Mouse (Mus musculus) liver, embryonic 12.5 days (tissue): ENCODE measurements around the gene Fam171a2. TPM values are rescaled to one million over a fixed set of nuclear protein-coding genes. Genes with fewer than 3 reads are reported as not detected.

Experiments used
- ATAC-seq: fragments of 200-750 bp; cut with Nextera tagmentation; 2 replicates; pipeline ENCODE4 v1.8.0; 2017; ENCODE audit warnings: moderate number of reproducible peaks, mild to moderate bottlenecking, moderate library complexity
- H3K27ac ChIP-seq: fragments of 300-500 bp; sonication (generic); 2 replicates; pipeline ENCODE4 v1.5.1; 2016; ENCODE audit warnings: mild to moderate bottlenecking
- H3K27me3 ChIP-seq: fragments of 300-500 bp; sonication (generic); replicated peaks from 2 replicates; pipeline ENCODE4 v1.6.1; 2016; ENCODE audit warnings: mild to moderate bottlenecking, moderate library complexity
- H3K36me3 ChIP-seq: fragments of 300-500 bp; sonication (generic); 2 replicates; pipeline ENCODE4 v1.6.1; 2016; ENCODE audit warnings: mild to moderate bottlenecking, moderate library complexity
- H3K4me1 ChIP-seq: fragments of 300-500 bp; sonication (generic); 2 replicates; pipeline ENCODE4 v1.6.1; 2016
- H3K4me2 ChIP-seq: fragments of 300-500 bp; sonication (generic); 2 replicates; pipeline ENCODE4 v1.6.1; 2016; ENCODE audit warnings: mild to moderate bottlenecking, moderate library complexity
- H3K4me3 ChIP-seq: fragments of 300-500 bp; sonication (generic); 2 replicates; pipeline ENCODE4 v1.5.1; 2016; ENCODE audit warnings: mild to moderate bottlenecking, moderate library complexity
- H3K9ac ChIP-seq: fragments of 300-500 bp; sonication (generic); 2 replicates; pipeline ENCODE4 v1.6.1; 2016; ENCODE audit warnings: mild to moderate bottlenecking, moderate library complexity
- H3K9me3 ChIP-seq: fragments of 300-500 bp; sonication (generic); replicated peaks from 2 replicates; pipeline ENCODE4 v1.6.1; 2016; ENCODE audit warnings: mild to moderate bottlenecking, moderate library complexity
- WGBS: fragments of 180-500 bp; shearing (Covaris S2); methylation state at CpG from one replicate; pipeline ENCODE4 v1.1.7; 2016; ENCODE audit not compliant: insufficient replicate concordance; 5-methylcytosine and 5-hydroxymethylcytosine counted together
- polyA plus RNA-seq: library from polyadenylated mRNA; unstranded; fragments of >200 nt; fragmentation: Nextera tagmentation; extraction: Ambion mirVana; gene quantifications from 2 replicates; pipeline ENCODE4 v1.2.1, GENCODE M21; 2016

Fam171a2 gene
- polyA plus RNA-seq, 1 experiment from 2014 or later: 1.9 TPM

DNA sequence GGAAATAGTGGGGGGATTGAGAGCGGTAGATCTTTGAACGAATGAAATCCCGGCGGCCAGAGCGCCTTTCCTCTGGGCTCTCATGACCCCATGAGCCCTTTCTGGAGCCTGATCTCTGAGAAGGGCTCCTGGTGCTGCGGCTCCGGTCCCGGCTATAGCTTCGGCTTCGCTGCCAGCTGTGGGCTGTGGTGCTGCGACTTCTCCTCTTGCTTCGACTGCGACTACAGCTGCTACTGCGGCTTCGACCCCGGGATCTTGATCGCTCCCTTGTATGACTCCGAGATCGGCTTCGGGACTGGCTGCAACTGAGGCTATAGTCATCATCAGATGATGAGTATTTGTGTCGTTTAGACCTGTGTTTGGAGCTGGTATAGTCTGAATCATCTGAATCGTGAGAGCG is 32.1 kb upstream of the Fam171a2 start:
- no peaks in the 10 kb centered on the region for H3K9me3 ChIP-seq
- ATAC-seq: no peak
- H3K4me3 ChIP-seq: no peak overlapping the region
- peaks cover 67% of the 10 kb centered on the region for H3K36me3 ChIP-seq
- no peaks in the 10 kb centered on the region for H3K27me3 ChIP-seq
- no peak overlapping the region for H3K9ac ChIP-seq
- peaks cover 17% of the 10 kb centered on the region for H3K4me1 ChIP-seq
- peak overlapping the region; percentile 25; the same call in 1 of the 2 replicates for H3K27ac ChIP-seq
- WGBS: 93% methylated on average over 23 of the region's 23 CpGs
- no peak overlapping the region for H3K4me2 ChIP-seq

DNA sequence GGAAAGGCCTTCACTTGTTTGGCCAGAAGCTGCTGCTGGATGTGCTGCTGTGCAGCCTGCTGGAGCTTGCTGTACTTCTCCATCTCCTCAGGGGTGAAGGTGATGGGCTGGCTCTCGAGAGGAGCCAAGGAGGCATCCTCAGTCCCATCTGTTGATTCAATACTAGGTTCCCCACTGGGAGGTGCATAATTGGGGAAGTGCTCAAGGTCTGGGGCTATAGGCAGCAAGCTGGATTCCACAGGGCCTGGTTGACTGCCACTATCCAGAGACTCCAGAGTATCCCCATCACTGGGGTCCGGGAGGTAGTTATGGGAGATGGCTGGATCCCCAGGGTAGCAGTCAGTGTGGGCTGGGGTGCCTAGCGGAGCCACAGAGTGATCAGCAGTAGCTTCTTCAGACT is 31.2 kb upstream of the Fam171a2 start:
- H3K27me3 ChIP-seq: no peaks in the 10 kb centered on the region
- H3K9me3 ChIP-seq: no peaks in the 10 kb centered on the region
- WGBS: 78% methylated on average over 3 of the region's 3 CpGs
- no peak for ATAC-seq
- H3K4me3 ChIP-seq: no peak overlapping the region
- H3K27ac ChIP-seq: no peak overlapping the region
- no peak overlapping the region for H3K4me2 ChIP-seq
- peaks cover 17% of the 10 kb centered on the region for H3K4me1 ChIP-seq
- peaks cover 60% of the 10 kb centered on the region for H3K36me3 ChIP-seq
- H3K9ac ChIP-seq: no peak overlapping the region

DNA sequence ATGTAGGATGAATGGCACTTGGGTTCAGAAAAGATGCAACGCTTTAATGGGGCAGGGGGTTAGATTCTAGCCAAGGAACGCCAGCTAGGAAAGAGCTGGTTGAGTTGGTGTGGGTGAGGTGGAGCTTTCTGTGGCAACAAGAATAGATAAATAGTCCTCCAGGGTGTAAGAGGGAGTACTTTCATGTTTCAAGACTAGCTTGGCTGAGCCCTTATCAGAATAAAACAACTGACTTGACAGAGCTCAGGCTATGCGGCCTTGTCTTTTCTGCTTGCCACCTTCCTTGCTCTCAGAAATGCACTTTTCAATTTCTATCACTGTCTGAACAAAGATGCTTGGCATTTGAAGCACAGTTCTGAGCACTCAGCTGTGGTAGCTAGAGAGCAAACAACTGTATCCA is 27.5 kb upstream of the Fam171a2 start:
- Histone ChIP-seq H3K4me1 (peaks cover 30% of the 10 kb centered on the region), H3K4me3 (no peak overlapping the region), H3K27me3 (no peaks in the 10 kb centered on the region), H3K4me2 (no peak overlapping the region), H3K27ac (peak overlapping the region; percentile 70), H3K36me3 (peaks cover 28% of the 10 kb centered on the region), H3K9me3 (no peaks in the 10 kb centered on the region), H3K9ac (no peak overlapping the region; the same call in 1 of the 2 replicates)
- ATAC-seq: peak; percentile 53; the same call in 1 of the 2 replicates
- WGBS: 50% methylated on average over 3 of the region's 3 CpGs

GRCm38 (mm10) chr11:102469648-102470357 is 22.3 kb upstream of the Fam171a2 start, which contains the start of gene Itga2b:
Itga2b (minus strand) TSS chr11:102470122.
- 0 out of 2 replicates have a peak, but pooled peaks cover 6% of the 10 kb centered on the region for H3K27me3 ChIP-seq
- peak within 1 kb of the TSS; percentile 89 for H3K27ac ChIP-seq
- H3K9me3 ChIP-seq: no peaks in the 10 kb centered on the region
- peak within 1 kb of the TSS; percentile 97 for H3K4me2 ChIP-seq
- H3K4me3 ChIP-seq: peak within 1 kb of the TSS; percentile 60
- peak within 1 kb of the TSS; percentile 75 for H3K9ac ChIP-seq
- ATAC-seq: peak; percentile 84
- no peaks in the 10 kb centered on the region; the same call in 1 of the 2 replicates for H3K36me3 ChIP-seq
- peaks cover 60% of the 10 kb centered on the region for H3K4me1 ChIP-seq
- 7% methylated on average over 11 of the region's 11 CpGs for WGBS

DNA sequence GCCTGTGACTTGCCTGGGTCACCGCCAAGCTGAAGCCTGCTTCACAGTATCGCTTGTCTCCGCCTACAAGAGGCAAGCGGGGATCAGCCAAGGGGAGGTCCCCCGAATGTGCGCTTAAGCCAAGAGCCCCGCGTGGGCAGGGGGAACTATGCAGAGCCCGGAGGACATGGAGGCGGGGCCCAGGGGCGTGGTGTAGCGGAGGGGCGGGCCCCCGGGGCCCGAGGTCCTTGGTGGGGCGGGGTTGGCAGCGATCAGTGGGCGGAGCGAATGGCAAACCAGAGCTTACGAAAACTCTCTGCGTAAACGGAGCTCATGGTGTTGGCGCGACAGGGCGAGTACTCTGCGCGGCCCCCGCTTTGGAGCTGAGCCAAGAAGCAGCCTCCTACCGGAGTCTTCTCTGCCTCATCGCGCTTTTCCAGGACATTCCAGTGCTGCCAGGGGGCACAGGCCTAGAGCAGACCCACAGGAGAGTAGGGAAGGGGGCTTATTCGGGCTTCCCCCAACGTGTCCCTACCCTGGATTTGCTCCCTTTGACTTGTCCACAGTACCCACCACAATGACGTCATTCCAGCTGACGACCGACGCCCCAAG is 19.7 kb upstream of the Fam171a2 start:
- peak overlapping the region; percentile 92 for H3K27ac ChIP-seq
- H3K4me2 ChIP-seq: peak overlapping the region; percentile 97
- H3K9me3 ChIP-seq: no peaks in the 10 kb centered on the region
- ATAC-seq: peak; percentile 83
- 0 out of 2 replicates have a peak, but pooled peaks cover 7% of the 10 kb centered on the region for H3K27me3 ChIP-seq
- under 1% methylated on average over 37 of the region's 37 CpGs for WGBS
- H3K4me3 ChIP-seq: peak overlapping the region; percentile 60
- peaks cover 74% of the 10 kb centered on the region for H3K4me1 ChIP-seq
- no peaks in the 10 kb centered on the region; the same call in 1 of the 2 replicates for H3K36me3 ChIP-seq
- peak overlapping the region; percentile 75 for H3K9ac ChIP-seq

DNA sequence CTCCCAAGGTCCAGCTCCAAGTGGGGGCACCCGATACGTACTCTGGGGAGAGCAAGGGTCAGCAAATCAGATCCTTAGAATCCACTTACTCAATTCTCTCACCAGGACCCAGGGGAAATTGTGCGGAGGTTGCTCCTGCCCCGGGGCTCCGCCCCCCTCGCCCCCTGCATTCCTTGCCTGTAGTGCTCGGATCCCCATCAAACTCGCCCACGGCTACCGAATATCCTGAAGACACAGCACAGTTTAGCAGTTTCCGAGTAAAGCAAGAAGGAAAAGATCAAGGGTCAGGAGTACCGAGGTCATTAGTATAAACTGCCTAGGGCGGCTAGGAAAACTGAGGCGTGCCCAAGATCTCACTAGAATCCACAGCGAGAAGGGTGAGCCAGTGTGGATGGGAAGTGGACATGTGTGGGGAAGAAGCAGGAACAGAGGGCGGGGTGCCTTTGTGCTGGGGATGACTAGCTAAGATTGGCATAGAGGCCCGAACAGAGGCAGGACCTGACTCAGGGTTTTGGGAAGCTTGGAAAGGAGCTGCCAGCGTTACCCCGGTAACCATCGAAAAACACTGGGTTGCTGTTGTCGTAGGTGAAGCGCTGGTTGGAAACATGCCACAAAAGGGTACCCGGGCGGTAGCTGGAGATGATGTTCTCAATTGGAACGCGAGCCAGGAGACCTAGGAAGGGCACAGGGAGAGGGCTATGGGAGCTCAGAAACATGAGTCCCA is 18.4 kb upstream of the Fam171a2 start:
- Histone ChIP-seq H3K9ac (no peak overlapping the region), H3K4me1 (peaks cover 81% of the 10 kb centered on the region)
- WGBS: 72% methylated on average over 26 of the region's 26 CpGs

GRCm38 (mm10) chr11:102464901-102465300 is 17.4 kb upstream of the Fam171a2 start:
- 94% methylated on average over 6 of the region's 6 CpGs for WGBS
- no peak for ATAC-seq
- H3K27ac ChIP-seq: no peak overlapping the region

More for the DNA sequence above, 18.4 kb upstream of the Fam171a2 start:
- no peak overlapping the region for H3K27ac ChIP-seq
- no peaks in the 10 kb centered on the region for H3K9me3 ChIP-seq
- H3K36me3 ChIP-seq: no peaks in the 10 kb centered on the region; the same call in 1 of the 2 replicates
- no peak for ATAC-seq
- H3K4me2 ChIP-seq: peak overlapping the region; percentile 97; the same call in 1 of the 2 replicates
- H3K27me3 ChIP-seq: 0 out of 2 replicates have a peak, but pooled peaks cover 7% of the 10 kb centered on the region
- H3K4me3 ChIP-seq: no peak overlapping the region

DNA sequence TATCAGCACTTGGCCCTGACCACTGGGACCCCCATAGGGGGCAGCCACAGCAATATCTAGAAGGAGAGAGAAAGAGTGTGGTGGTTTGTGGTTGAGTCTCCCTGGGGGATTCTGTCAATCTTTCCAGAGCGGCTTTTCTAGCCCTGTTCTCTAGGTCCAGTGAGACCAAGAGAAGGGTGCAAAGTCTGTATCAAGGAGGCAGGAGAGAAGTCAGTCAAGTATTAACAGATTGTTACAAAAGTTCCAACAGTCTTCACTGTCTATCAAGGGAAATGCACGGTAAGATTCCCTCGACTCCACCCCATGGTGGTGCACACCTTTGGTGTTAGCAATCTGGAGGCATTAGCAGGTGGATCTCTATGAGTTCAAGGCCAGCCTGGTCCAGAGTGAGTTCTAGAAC is 14.3 kb upstream of the Fam171a2 start:
- Histone ChIP-seq H3K27ac (no peak overlapping the region), H3K36me3 (no peaks in the 10 kb centered on the region; the same call in 1 of the 2 replicates), H3K9ac (peak overlapping the region; percentile 14; the same call in 1 of the 2 replicates), H3K4me3 (no peak overlapping the region), H3K4me2 (no peak overlapping the region), H3K27me3 (peaks cover 7% of the 10 kb centered on the region), H3K4me1 (peaks cover 59% of the 10 kb centered on the region), H3K9me3 (no peaks in the 10 kb centered on the region)
- WGBS: 45% methylated on average over 3 of the region's 3 CpGs
- ATAC-seq: no peak

More at GRCm38 (mm10) chr11:102464901-102465300, 17.4 kb upstream of the Fam171a2 start:
- H3K4me3 ChIP-seq: no peak overlapping the region
- H3K27me3 ChIP-seq: 0 out of 2 replicates have a peak, but pooled peaks cover 7% of the 10 kb centered on the region
- H3K9ac ChIP-seq: no peak overlapping the region
- H3K4me2 ChIP-seq: no peak overlapping the region
- no peaks in the 10 kb centered on the region for H3K9me3 ChIP-seq
- no peaks in the 10 kb centered on the region; the same call in 1 of the 2 replicates for H3K36me3 ChIP-seq
- H3K4me1 ChIP-seq: peaks cover 81% of the 10 kb centered on the region

DNA sequence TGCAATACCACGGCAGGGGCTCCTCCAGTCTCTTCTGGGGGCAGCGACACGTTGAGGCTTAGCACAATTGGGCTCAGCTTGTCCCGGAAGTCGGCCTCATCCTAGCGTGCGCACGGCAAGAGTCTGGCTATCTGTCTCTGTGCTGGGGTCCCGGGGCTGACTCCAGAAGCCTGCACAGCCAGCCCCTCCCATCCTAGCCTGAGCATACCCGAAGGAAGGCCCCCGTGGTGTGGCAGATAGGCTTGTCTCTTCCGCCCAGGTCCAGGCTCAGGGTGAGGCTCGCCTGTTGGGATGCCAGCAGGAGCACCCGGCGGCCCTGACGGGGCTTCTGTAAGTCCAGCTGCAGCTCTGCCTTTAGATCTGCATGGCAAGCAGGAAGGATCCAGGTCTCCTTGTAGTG is 13.1 kb upstream of the Fam171a2 start:
- Histone ChIP-seq H3K4me3 (no peak overlapping the region), H3K27me3 (peaks cover 5% of the 10 kb centered on the region), H3K9me3 (no peaks in the 10 kb centered on the region), H3K4me1 (peaks cover 59% of the 10 kb centered on the region), H3K27ac (peak overlapping the region; percentile 12; the same call in 1 of the 2 replicates), H3K36me3 (no peaks in the 10 kb centered on the region), H3K9ac (peak overlapping the region; percentile 36; the same call in 1 of the 2 replicates), H3K4me2 (peak overlapping the region; percentile 42)
- ATAC-seq: peak; percentile 72
- 38% methylated on average over 16 of the region's 16 CpGs for WGBS

GRCm38 (mm10) chr11:102455740-102456396 is 8.4 kb upstream of the Fam171a2 start:
- H3K36me3 ChIP-seq: no peaks in the 10 kb centered on the region
- no peaks in the 10 kb centered on the region for H3K9me3 ChIP-seq
- peak overlapping the region; percentile 83 for H3K4me2 ChIP-seq
- peaks cover 8% of the 10 kb centered on the region for H3K27me3 ChIP-seq
- no peak overlapping the region for H3K27ac ChIP-seq
- peak overlapping the region; percentile 49 for H3K9ac ChIP-seq
- ATAC-seq: peak; percentile 81
- H3K4me1 ChIP-seq: peaks cover 37% of the 10 kb centered on the region
- 14% methylated on average over 38 of the region's 40 CpGs for WGBS
- H3K4me3 ChIP-seq: peak overlapping the region; percentile 55

GRCm38 (mm10) chr11:102453131-102453530 is 5.6 kb upstream of the Fam171a2 start:
- 32% methylated on average over 10 of the region's 10 CpGs for WGBS
- no peak overlapping the region for H3K4me3 ChIP-seq
- no peaks in the 10 kb centered on the region for H3K36me3 ChIP-seq
- no peak overlapping the region for H3K27ac ChIP-seq
- H3K4me1 ChIP-seq: peaks cover 23% of the 10 kb centered on the region
- H3K4me2 ChIP-seq: no peak overlapping the region
- no peak for ATAC-seq
- peaks cover 34% of the 10 kb centered on the region for H3K27me3 ChIP-seq
- H3K9me3 ChIP-seq: no peaks in the 10 kb centered on the region
- H3K9ac ChIP-seq: no peak overlapping the region
